Mouse (Mus musculus): ENCODE measurements around the gene Gm10024. TPM values are rescaled to one million over a fixed set of nuclear protein-coding genes. Genes with fewer than 3 reads are reported as not detected.
"Not testable (repeated sequence)": the region's sequence is repeated elsewhere in the genome, so short reads cannot be mapped to it uniquely, and the experiment has no call there.

Gene Gm10024
- polyA plus RNA-seq (2011; ENCODE audit: insufficient read depth, insufficient read length, low replicate concordance, missing spikeins), result not detected in 2 replicates

DNA sequence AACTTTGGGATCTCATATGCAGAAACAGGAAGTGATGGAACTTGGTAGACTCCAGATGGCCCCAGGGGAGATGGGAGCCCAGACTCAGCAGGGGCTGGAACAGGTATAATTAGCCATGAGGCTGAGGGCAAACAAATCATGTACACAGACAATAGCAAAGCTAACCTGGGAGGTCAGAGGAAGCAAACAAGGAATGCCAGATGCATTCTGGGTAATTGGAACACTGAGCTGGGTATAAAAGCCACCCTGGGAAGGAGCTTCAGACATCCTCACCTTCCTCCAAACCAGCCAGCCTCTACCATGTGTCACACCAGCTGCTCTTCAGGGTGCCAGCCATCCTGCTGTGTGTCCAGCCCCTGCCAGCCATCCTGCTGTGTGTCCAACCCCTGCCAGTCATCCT lies at the start of gene Gm10024:
Gene Gm10024 (plus strand): TSS at position 301 of the 400 bp plus-strand sequence.
- not testable (repeated sequence) for H3K4me1 ChIP-seq (ENCODE audit: control insufficient read depth, insufficient read depth, low read length); H3K4me3 ChIP-seq (replicated peaks; ENCODE audit: control insufficient read depth, low read depth, low read length); H3K27ac ChIP-seq (ENCODE audit: control insufficient read depth, insufficient read depth, low read depth, low read length, poor library complexity)

DNA sequence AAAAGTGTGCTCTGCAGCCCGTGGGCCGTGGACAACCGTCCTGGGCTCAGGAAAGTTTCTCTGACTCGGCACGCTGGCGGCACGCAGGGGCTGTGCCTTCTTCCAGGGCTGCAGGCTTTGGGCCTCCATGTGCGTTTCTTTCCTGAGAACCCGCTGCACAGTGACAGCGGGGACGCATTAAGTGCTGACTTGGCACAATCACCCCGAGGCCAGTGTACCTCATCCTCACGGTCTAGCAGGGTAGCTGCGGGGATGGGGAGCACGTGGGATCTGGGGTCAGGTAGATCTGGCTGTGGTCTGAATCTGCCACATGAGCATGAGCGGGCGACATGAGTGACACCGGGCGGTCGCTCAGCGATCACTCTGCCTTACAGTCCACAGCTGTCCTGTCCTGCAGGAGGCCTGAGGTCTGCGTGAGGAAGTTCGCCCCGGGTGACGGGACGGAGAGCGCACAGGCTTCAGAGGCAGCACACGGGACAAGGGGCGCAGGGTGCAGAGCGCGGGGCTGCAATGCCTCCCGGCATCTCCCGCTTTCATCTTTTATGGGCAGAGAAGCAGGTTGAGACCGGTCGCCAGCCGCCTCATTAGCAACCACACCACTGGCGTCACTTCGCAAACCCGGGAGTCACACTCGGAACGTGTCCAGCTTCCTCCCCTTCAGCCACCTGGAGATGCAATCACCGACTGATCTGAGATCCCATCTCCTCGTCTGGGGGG lies 47.1 kb upstream of the Gm10024 start:
- H3K4me3 ChIP-seq (replicated peaks; ENCODE audit: control insufficient read depth, low read depth, low read length), result no peak overlapping the region
- TF ChIP-seq POLR2A (IDR thresholded peaks at IDR 0.05; ENCODE audit: borderline replicate concordance, control insufficient read depth, low read depth, low read length) (no peak), CTCF (IDR thresholded peaks at IDR 0.05; ENCODE audit: control insufficient read depth, insufficient read depth, low read length) (no peak)
- 45% methylated on average over 43 of the region's 43 CpGs for WGBS
- no peak overlapping the region for H3K27ac ChIP-seq (ENCODE audit: control insufficient read depth, insufficient read depth, low read depth, low read length, poor library complexity)
- H3K4me1 ChIP-seq (ENCODE audit: control insufficient read depth, insufficient read depth, low read length), result no peaks in the 10 kb centered on the region

GRCm38 (mm10) chr10:77666342-77666741 lies 44.9 kb upstream of the Gm10024 start:
- H3K4me3 ChIP-seq (replicated peaks; ENCODE audit: control insufficient read depth, low read depth, low read length), result no peak overlapping the region
- no peak for TF ChIP-seq POLR2A (IDR thresholded peaks at IDR 0.05; ENCODE audit: borderline replicate concordance, control insufficient read depth, low read depth, low read length)
- no peak for TF ChIP-seq CTCF (IDR thresholded peaks at IDR 0.05; ENCODE audit: control insufficient read depth, insufficient read depth, low read length)
- H3K4me1 ChIP-seq (ENCODE audit: control insufficient read depth, insufficient read depth, low read length), result no peaks in the 10 kb centered on the region
- 79% methylated on average over 8 of the region's 8 CpGs for WGBS
- no peak overlapping the region for H3K27ac ChIP-seq (ENCODE audit: control insufficient read depth, insufficient read depth, low read depth, low read length, poor library complexity)

GRCm38 (mm10) chr10:77667402-77667801 lies 43.9 kb upstream of the Gm10024 start:
- Histone ChIP-seq H3K4me3 (replicated peaks; ENCODE audit: control insufficient read depth, low read depth, low read length) (no peak overlapping the region), H3K27ac (ENCODE audit: control insufficient read depth, insufficient read depth, low read depth, low read length, poor library complexity) (no peak overlapping the region), H3K4me1 (ENCODE audit: control insufficient read depth, insufficient read depth, low read length) (no peaks in the 10 kb centered on the region)
- WGBS, result 66% methylated on average over 4 of the region's 4 CpGs
- TF ChIP-seq POLR2A (IDR thresholded peaks at IDR 0.05; ENCODE audit: borderline replicate concordance, control insufficient read depth, low read depth, low read length), result no peak
- TF ChIP-seq CTCF (IDR thresholded peaks at IDR 0.05; ENCODE audit: control insufficient read depth, insufficient read depth, low read length), result no peak

DNA sequence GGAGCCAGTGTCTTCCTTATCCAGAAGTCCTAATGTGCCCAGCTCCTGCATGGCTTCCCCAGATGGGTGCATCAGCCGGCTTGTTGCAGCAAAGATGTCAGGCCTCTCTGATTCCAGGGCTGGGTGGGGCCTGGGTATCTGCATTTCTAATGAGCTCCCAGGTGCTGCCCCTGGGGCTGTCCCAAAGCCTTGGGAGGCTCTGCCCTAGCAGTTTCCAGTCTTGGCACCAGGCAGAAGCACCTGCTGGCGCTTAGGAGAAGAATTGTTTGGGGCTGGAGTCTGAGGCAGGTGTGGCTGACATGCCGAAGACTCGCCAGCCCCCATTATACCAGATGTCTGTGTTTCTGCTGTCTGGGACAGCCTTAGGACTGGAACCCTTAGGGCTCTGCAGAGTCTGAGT lies 40.5 kb upstream of the Gm10024 start:
- Histone ChIP-seq H3K4me3 (replicated peaks; ENCODE audit: control insufficient read depth, low read depth, low read length) (no peak overlapping the region), H3K27ac (ENCODE audit: control insufficient read depth, insufficient read depth, low read depth, low read length, poor library complexity) (no peak overlapping the region), H3K4me1 (ENCODE audit: control insufficient read depth, insufficient read depth, low read length) (no peaks in the 10 kb centered on the region)
- 81% methylated on average over 4 of the region's 4 CpGs for WGBS
- TF ChIP-seq POLR2A (IDR thresholded peaks at IDR 0.05; ENCODE audit: borderline replicate concordance, control insufficient read depth, low read depth, low read length) (no peak), CTCF (IDR thresholded peaks at IDR 0.05; ENCODE audit: control insufficient read depth, insufficient read depth, low read length) (no peak)

DNA sequence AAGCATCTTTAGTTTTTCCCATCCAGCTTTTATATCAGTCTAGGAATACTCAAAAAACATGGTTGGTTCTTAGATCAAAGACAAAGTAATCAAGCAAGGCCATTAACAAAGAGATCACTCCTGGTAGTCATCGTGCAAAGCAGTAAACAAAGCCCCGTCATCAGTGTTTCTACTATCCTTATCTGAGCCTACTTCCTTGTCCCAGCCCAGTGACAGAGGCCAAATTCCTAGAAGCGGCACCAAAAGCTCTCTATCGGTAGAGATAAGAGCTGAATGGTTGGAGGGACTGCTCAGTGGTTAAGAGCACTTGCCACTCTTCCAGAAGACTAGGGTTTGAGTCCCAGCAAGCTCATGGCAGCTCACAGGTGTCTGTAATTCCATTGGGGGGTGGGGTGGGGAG lies 39.7 kb upstream of the Gm10024 start:
- no peak for TF ChIP-seq CTCF (IDR thresholded peaks at IDR 0.05; ENCODE audit: control insufficient read depth, insufficient read depth, low read length)
- TF ChIP-seq POLR2A (IDR thresholded peaks at IDR 0.05; ENCODE audit: borderline replicate concordance, control insufficient read depth, low read depth, low read length), result no peak
- Histone ChIP-seq H3K4me1 (ENCODE audit: control insufficient read depth, insufficient read depth, low read length) (no peaks in the 10 kb centered on the region), H3K4me3 (replicated peaks; ENCODE audit: control insufficient read depth, low read depth, low read length) (no peak overlapping the region), H3K27ac (ENCODE audit: control insufficient read depth, insufficient read depth, low read depth, low read length, poor library complexity) (no peak overlapping the region)
- 36% methylated on average over 4 of the region's 4 CpGs for WGBS

DNA sequence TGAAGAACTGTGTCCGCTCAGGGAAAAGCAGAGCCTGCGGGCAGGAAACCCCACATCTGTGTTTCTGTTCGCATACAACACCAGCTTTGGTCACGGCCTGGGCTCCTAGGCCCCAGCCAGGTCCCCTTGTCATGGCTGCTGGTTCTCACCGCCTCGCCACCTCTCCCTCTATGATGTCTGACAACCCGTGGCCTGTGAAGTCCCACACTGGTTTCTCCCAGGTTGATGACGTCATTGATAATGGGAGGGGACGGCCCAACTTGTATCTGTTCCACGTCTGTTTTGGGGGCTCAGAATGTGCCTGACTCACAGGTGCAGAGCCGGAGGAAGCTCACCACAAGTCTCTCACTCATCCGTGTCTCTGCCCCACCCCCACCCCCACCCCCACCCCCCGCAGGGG lies 37.5 kb upstream of the Gm10024 start:
- Histone ChIP-seq H3K4me3 (replicated peaks; ENCODE audit: control insufficient read depth, low read depth, low read length) (no peak overlapping the region), H3K27ac (ENCODE audit: control insufficient read depth, insufficient read depth, low read depth, low read length, poor library complexity) (no peak overlapping the region), H3K4me1 (ENCODE audit: control insufficient read depth, insufficient read depth, low read length) (no peaks in the 10 kb centered on the region)
- 59% methylated on average over 13 of the region's 13 CpGs for WGBS
- no peak for TF ChIP-seq POLR2A (IDR thresholded peaks at IDR 0.05; ENCODE audit: borderline replicate concordance, control insufficient read depth, low read depth, low read length)
- TF ChIP-seq CTCF (IDR thresholded peaks at IDR 0.05; ENCODE audit: control insufficient read depth, insufficient read depth, low read length), result no peak

- H3K4me1 ChIP-seq (ENCODE audit: control insufficient read depth, insufficient read depth, low read length), result no peaks in the 10 kb centered on the region
- WGBS, result 1% methylated on average over 35 of the region's 35 CpGs
- no peak overlapping the region for H3K27ac ChIP-seq (ENCODE audit: control insufficient read depth, insufficient read depth, low read depth, low read length, poor library complexity)
- no peak overlapping the region for H3K4me3 ChIP-seq (replicated peaks; ENCODE audit: control insufficient read depth, low read depth, low read length)
- TF ChIP-seq CTCF (IDR thresholded peaks at IDR 0.05; ENCODE audit: control insufficient read depth, insufficient read depth, low read length), result no peak
Measured at GRCm38 (mm10) chr10:77677562-77677961, 33.7 kb upstream of the Gm10024 start.

GRCm38 (mm10) chr10:77682994-77683393 lies 28.3 kb upstream of the Gm10024 start:
- H3K4me1 ChIP-seq (ENCODE audit: control insufficient read depth, insufficient read depth, low read length), result no peaks in the 10 kb centered on the region
- H3K4me3 ChIP-seq (replicated peaks; ENCODE audit: control insufficient read depth, low read depth, low read length), result no peak overlapping the region
- H3K27ac ChIP-seq (ENCODE audit: control insufficient read depth, insufficient read depth, low read depth, low read length, poor library complexity), result no peak overlapping the region
- 78% methylated on average over 7 of the region's 7 CpGs for WGBS
- TF ChIP-seq CTCF (IDR thresholded peaks at IDR 0.05; ENCODE audit: control insufficient read depth, insufficient read depth, low read length), result no peak
- no peak for TF ChIP-seq POLR2A (IDR thresholded peaks at IDR 0.05; ENCODE audit: borderline replicate concordance, control insufficient read depth, low read depth, low read length)
